Mouse (Mus musculus) left cerebral cortex, adult 18-20 months (tissue): ENCODE data around the gene Ccdc136. TPM values are rescaled to one million over a fixed set of nuclear protein-coding genes. Genes with fewer than 3 reads are reported as not detected.
A peak's percentile ranks its signal among the peaks of the same experiment; 100 is the strongest.

Experiments
- DNase-seq, 2 experiments: peaks; one replicate each; pipeline ENCODE4 v3.0.0; 2021 to 2022; ENCODE audit warnings: low spot score in 2 of 2, mixed read lengths in 1 of 2
- microRNA-seq, 2 experiments: library from miRNA; unstranded; fragments of <30 nt; microRNA quantifications; one replicate each; pipeline ENCODE4 v1.2.0; 2021
- total RNA-seq, 2 experiments: library from RNA; stranded (reverse); gene quantifications; 2 replicates each; pipeline ENCODE4 v1.2.3; 2021

Gene Ccdc136
- total RNA-seq, 2 experiments from 2014 or later, result 105 to 113 TPM

DNA sequence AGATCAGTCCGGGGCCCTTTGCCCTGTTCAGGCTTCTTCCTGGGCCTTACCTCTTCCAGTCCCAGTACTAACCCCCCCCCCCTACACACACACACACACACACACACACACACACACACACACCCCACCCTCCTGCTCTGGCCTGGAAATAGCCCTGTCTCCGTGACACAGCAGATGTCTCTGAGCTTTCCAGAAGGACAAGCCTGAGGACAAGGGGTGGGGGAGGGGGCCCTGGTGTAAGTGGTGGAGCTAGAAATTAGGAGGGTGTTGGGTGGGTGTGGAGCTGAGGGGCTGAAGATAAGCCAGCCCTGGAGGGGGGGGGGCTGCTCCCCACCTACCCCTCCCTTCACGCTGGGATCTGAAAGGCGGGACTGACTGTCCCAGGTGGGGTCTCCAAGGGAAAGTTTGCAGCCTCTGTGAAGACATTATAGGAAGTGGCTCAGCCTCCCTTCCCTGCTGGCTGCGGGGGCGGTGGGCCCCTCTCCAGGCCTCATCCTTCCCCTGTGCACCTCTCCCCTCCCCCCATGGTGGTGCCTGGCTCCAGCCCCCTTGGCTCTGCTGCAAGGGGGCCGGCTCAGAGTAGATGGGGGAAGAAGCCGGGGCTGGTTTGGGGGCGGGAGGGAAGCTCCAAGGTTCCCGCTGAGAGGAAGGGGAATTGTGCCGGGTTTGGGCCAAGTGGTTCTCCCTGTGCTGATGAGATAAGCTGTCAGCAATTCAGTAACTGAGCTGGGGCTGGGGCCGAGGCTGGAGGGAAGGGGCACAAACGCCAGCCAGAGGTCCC is 39.0 kb downstream of the Ccdc136 start:
- no peak for DNase-seq

DNA sequence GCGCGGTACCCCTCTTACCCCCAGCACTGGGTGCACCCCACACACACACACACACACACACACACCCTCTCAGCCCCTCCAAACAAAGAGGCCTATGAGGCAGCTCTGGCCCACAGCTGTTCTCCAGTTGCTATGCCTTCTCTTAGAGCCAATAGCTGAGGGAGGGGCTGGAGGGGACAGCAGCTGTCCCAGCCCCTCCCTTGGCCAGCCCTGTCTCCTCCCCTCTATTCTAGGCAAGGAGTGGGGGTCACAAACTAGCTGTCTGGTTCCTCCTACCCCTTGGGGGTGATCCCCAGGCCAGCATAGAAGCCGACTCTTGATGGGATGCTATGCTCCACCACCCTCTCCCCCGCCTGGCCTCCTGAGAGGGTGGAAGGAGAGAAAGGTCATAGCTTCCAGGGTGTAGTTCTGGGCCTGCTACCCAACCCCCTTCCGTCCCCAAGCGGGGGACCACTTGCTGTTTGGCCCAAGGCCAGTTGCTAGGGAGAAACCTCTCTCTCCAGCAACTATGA is 39.9 kb downstream of the Ccdc136 start:
- no peak for DNase-seq

DNA sequence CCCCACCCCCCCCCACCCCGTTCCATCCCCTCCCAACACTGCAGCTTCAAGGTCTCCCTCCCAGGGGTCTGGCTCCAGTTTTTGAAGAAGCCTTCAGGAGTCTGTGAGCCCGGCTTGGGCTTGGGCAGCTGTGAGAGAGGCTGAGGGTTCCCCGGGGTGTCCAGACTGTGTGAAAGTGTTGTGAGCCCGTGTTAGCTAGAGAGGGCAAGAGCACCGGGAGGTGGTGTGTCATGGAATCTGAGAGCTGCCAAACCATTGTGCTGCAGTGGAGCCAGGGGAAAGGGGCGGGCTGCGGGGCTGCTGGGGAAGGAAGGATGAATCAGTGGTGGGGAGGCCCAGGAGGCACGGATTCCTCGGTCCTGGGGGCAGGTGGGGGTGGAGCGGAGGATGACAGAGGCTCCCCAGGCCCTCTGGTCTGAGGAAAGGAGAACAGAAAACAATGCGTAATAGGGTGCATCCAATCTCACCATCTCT is 40.4 kb downstream of the Ccdc136 start:
- peak in 1 of 2 experiments; percentile 20 for DNase-seq

DNA sequence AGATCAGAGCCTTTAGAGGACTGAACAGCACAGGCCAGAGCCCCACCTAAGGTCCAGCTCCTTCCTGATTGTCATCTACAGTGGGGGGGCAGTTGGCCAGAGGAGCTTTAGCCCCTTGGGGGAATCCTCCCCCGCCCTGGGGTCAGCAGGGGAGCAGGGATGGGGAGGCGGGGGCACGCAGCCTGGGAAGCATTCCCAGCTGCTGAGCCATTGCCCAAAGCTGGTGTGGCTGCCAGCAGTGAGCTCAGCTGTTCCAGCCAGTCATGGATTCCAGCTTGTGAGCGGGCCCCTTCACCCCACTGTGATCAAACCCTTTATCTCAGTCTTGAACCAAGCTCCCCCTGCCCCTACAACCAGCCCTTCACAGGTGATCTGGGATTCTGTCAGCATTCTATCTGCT is 43.1 kb downstream of the Ccdc136 start:
- DNase-seq, result no peak

DNA sequence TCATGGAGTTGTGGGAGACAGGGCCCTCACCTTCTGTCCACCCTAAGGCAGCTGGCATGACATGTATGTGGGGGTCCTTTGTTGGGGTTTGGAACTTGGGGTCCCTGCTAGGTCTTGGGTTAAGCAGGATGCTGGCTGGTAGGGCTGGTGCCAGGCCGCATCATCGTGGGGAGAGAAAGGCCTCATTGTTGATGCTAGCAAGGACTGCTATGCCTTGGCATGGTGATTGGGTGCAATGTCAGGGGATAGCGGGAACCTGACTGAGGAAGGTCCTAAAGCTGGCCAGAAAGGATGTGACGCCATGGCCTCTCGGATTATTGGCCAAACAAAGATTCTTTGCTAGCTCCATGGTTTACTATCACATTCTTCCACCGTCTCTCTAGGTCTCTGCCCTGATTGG is 43.7 kb downstream of the Ccdc136 start:
- DNase-seq, result no peak

DNA sequence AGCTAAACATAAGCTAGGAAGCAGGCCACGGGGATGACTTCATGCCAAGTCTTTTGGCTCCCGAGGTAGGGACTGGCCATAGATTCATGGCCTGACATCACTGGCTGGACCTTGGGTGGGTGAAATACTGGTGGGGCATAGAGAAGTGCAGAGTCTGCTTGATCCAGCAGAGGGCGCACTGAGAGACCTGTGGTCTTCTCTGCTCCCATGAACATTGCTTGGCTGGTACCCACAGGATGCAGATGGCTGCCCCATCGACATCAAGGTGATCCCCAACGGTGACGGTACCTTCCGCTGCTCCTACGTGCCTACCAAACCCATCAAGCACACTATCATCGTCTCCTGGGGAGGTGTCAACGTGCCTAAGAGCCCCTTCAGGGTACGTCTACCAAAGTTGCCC is 48.7 kb downstream of the Ccdc136 start:
- DNase-seq, result peak in 1 of 2 experiments; percentile 36

DNA sequence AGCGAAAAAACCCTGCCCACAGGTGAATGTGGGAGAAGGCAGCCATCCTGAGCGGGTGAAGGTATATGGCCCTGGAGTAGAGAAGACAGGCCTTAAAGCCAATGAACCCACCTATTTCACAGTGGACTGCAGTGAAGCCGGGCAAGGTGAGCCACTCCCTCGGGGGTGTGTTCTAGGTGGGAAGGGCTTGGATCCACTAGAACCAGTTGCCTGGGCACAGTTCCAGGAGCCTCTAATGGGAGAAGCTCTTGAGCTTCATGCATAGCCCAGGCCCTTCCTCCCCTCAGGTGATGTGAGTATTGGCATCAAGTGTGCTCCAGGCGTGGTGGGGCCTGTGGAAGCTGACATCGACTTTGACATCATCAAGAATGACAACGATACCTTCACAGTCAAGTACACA is 49.2 kb downstream of the Ccdc136 start:
- DNase-seq, result no peak

DNA sequence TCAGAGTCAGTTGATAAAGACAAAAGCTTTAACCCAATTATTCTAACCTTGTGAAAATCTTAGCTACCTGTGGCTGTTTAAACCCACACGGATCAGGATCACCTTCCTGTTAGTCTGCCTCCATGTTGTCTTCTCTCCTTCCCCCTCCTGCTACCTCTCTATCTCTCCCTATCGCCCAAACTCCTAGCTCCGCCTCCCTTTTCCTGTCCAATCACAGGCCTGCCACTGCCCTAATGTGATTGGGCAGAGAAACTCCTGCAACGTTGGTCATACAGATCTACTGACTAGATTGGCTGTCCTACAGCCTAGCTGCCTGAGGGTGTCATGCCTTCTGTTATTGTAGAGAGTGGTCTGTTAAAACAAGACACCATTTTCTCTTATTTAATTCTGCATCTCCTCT is 53.7 kb downstream of the Ccdc136 start:
- no peak for DNase-seq

DNA sequence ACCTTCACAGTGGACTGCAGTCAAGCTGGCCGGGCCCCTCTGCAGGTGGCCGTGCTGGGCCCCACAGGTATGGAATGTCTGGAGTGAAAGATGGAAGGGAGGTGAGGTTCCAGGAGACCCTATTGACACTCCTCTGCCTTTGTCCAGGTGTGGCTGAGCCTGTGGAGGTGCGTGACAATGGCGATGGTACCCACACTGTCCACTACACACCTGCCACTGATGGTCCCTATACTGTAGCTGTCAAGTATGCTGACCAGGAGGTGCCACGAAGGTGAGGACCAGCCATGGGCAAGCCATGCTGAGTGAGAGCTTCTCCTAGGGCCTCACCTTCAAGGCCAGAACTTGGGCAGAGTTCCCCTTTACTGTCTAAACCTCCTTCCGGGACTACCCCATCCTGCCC is 54.6 kb downstream of the Ccdc136 start:
- no peak for DNase-seq

DNA sequence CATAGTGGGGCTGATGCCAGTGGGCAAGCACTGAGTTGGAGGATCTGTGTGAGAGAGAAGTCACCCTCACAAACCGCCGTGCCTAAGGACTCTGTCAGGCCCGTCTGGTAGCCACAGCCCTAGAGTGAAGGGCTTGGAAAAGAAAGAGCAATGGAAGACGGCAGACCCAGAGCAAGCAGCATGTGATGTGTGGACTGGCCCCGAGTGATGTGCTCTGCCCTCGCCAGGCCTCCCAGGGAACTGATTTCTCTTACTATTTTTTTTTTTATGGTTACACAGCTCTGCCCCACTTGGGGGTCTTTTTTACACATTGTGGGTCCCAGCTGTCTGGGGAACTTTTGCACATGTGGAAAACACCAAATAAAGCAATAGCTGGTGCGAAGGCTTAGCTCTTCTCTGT is 65.4 kb downstream of the Ccdc136 start:
- no peak for DNase-seq

DNA sequence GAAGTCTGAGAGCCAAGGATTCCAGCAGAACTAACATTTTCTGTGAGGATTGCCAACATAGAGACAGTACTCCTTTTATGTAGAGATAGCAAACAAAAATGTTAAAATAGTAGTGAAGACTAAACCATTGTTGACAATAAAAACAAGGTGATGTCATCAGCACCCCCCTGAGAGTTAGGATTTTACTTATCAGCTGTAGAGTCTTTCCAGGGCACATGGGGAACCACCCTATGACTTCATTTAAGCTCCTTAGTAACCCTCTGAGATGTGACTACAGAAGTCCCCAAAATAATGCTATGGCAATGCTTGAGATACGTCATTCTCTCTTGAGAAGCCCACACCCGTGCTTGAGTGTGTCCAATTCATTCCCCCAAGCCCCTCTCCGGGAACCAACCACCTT is 67.3 kb downstream of the Ccdc136 start:
- no peak for DNase-seq

DNA sequence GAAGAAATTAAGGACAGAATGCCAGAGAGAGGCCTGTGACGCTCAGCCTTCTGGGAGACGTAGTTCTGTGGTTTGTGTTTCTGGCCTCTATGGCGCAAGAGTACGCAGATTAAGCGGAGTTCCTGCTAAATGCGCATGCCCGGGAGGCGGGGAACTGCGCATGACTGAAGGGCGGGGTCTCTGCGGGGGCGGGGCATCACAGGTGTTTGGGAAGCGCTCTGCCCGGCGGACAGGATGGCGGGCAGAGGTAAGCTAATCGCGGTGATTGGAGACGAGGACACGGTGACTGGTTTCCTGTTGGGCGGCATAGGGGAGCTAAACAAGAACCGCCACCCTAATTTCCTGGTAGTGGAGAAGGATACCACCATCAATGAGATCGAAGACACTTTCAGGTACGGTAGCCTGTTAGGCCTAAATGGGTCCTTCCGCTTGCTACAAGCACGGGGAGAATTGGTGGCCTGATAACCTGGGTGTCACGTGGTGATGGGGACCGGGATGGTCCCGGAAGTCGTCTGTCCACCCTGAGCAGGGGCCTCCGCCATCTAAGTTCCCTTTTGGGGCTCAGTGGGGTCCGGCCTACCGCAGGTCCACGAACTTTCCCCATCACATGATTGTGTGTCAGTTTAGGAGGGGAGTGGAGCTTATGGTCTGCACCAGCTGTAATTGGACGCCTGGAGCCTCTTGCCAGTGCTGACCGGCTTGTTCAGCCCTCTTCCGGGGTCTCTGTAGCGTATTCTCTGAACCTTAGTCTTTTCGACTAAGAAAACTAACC is 71.7 kb downstream of the Ccdc136 start, which contains the start of gene Atp6v1f:
TSS of gene Atp6v1f (plus strand) at position 136 of the 772 bp plus-strand sequence.
- peak; percentile 92 to 93 for DNase-seq

DNA sequence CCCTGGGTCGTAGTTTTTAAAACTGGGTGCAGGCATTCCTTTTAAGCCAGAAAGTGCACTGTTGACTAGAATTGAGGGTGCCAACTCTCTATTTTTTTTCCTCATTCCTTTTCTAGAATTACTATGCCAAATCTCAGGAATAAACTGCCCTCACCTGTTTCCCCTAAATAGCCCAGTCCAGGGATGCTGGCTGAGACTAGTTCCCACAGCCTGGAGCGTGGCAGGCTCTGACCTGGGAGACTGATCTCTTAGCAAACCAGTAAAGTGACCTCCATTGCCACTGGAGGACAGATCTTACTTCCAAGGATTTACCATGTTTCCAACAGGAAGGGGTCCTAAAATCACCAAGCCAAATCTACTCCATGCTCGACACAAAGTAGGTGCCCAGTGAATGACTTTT is 72.7 kb downstream of the Ccdc136 start:
- DNase-seq, result no peak

DNA sequence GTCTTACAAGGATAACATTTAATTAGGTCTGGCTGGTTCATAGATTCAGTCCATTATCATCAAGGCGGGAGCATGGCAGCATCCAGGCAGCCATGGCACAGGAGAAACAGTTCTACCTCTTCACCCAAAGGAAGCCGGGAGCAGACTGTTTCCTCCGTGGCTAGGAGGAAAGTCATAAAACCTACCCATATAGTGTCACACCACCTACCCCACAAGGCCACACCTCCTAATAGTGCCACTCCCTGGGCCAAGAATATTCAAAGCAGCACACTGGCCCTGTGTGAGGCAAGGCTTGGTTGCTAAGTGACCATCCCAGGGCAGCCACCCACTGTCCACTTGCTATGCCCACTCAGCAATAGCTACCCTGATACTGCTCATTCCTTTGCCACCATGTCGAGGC is 75.0 kb downstream of the Ccdc136 start, which contains the start of gene Atp6v1fnb:
TSS of gene Atp6v1fnb (plus strand) at position 301 of the 400 bp plus-strand sequence.
- DNase-seq, result no peak

DNA sequence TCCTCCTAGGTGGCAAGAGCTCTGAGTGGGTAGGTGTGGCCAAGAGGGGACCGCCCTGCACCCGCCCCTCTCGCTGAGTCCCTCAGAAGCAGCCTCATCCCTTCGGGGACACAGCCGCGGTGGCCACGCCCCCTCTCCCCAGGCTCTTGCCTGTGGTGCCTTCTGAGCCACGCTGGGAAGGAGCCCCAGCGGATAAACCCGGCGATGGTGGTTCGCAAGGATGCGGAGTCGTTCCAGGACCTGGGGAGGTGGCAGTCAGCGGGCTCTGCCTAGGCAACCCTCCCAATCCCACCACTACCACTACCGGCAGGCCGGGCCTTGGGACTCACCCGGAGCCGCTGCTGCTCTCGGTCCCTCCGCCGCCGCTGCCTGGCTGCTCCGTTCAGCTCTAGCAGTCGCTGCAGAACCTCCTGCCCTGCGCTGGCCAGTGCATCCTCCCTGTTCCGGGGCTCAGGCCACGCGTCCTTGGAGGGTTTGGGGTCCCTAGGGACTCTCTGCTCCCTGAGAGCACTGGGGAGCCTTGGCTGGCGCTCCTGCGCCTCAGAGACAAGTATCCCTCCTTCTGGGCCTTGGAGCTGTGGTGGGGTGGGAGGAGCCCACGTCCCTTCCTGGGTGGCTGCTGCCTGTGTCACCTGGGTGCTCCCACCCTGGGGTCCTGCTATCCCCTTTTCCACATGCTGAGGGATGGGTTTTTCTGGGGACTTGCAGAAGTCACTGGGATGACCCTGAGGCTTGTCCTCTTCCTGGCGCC is 78.0 kb downstream of the Ccdc136 start:
- DNase-seq, result peak; percentile 74 to 79

DNA sequence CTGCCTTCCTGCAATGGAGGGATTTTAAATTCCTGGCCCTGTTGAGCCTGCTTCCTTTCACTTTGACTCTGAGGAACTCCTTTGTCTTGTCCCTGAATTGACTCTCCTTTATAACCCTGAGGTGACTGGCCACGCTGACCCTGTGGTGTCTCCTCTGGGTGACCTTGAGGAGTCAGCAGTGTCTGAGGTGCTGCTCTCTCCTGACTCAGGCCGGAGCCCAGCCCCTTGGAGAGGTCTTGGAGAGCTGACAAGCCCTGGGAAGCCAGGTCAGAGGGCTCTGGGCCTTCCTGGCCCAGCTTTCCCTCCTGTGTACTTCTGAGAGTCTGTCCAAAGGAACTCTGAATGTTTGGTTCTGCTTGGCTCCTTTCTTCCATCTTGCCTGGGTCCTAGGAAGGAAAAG is 78.6 kb downstream of the Ccdc136 start:
- DNase-seq, result no peak

Small RNA genes within 50 kb of the gene (microRNA-seq; reads per million reads assigned to microRNA genes)
- gene Gm26220, result 0.75 to 1.5 reads per million in 2 experiments
- 0 reads per million in 2 experiments for gene Gm44354

Other genes starting within 250 kb of the Ccdc136 start
- gene Rbm28, start 231.3 kb upstream of the Ccdc136 start, total RNA-seq, result 10 to 100 TPM; 40.2 to 44.1 TPM
- gene Prrt4, start 216.7 kb upstream of the Ccdc136 start, total RNA-seq, result 1 to 10 TPM; 3.0 to 3.5 TPM
- 10 to 100 TPM; 56.7 to 58.6 TPM for gene Impdh1, start 179.9 kb upstream of the Ccdc136 start, total RNA-seq
- 1 to 10 TPM; 5.5 to 6.8 TPM for gene Hilpda, start 123.8 kb upstream of the Ccdc136 start, total RNA-seq
- under 1 TPM in 1 of 2 experiments, not detected in 1; 0.81 TPM for gene Fam71f2, start 116.7 kb upstream of the Ccdc136 start, total RNA-seq
- not detected for gene Fam71f1, start 77.2 kb upstream of the Ccdc136 start, total RNA-seq
- 10 to 100 TPM; 59.4 to 62.6 TPM for gene Calu, start 48.2 kb upstream of the Ccdc136 start, total RNA-seq
- gene Opn1sw, start 7.8 kb upstream of the Ccdc136 start, total RNA-seq, result under 1 TPM; 0.14 to 0.30 TPM
- 1 to 10 TPM; 1.4 to 1.5 TPM for gene Flnc, start 36.9 kb downstream of the Ccdc136 start, total RNA-seq
- 100 to 1,000 TPM; 262 TPM for gene Atp6v1f, start 71.4 kb downstream of the Ccdc136 start, total RNA-seq
- under 1 TPM in 1 of 2 experiments, not detected in 1; 0.54 TPM for gene Atp6v1fnb, start 75.1 kb downstream of the Ccdc136 start, total RNA-seq
- 1 to 10 TPM in 1 of 2 experiments, under 1 TPM in 1; 0.63 to 1.1 TPM for gene Kcp, start 111.6 kb downstream of the Ccdc136 start, total RNA-seq
- 1 to 10 TPM; 4.2 to 5.2 TPM for gene Irf5, start 130.3 kb downstream of the Ccdc136 start, total RNA-seq
- gene Tnpo3, start 213.6 kb downstream of the Ccdc136 start, total RNA-seq, result 10 to 100 TPM; 65.1 to 73.0 TPM